Mouse (Mus musculus): ENCODE results near the gene Mta1. TPM values are rescaled to one million over a fixed set of nuclear protein-coding genes. Genes with fewer than 3 reads are reported as not detected.

The Mta1 gene
- total RNA-seq (2021) = 10 to 100 TPM; 73.9 to 84.4 TPM

- DNase-seq (ENCODE audit: extremely low spot score in 1 of 2, low spot score in 1 of 2) = peak; percentile 41 to 56
These were observed at the start of gene Mta1 for GRCm38 (mm10) chr12:113097749-113098281. Mta1 (plus strand) TSS chr12:113098278.

- no peak for DNase-seq (ENCODE audit: extremely low spot score in 1 of 2, low spot score in 1 of 2)
These were observed 48.2 kb upstream of the Mta1 start for GRCm38 (mm10) chr12:113049836-113050235.

GRCm38 (mm10) chr12:113050671-113051070, 47.4 kb upstream of the Mta1 start:
- no peak for DNase-seq (ENCODE audit: extremely low spot score in 1 of 2, low spot score in 1 of 2)

- DNase-seq (ENCODE audit: extremely low spot score in 1 of 2, low spot score in 1 of 2) = no peak
These were observed 46.3 kb upstream of the Mta1 start for GRCm38 (mm10) chr12:113051628-113052403.

GRCm38 (mm10) chr12:113056089-113056488, 42.0 kb upstream of the Mta1 start:
- DNase-seq (ENCODE audit: extremely low spot score in 1 of 2, low spot score in 1 of 2) = no peak

GRCm38 (mm10) chr12:113060178-113060577, 37.9 kb upstream of the Mta1 start:
- DNase-seq (ENCODE audit: extremely low spot score in 1 of 2, low spot score in 1 of 2) = no peak

GRCm38 (mm10) chr12:113061606-113062005, 36.5 kb upstream of the Mta1 start:
- DNase-seq (ENCODE audit: extremely low spot score in 1 of 2, low spot score in 1 of 2) = no peak

GRCm38 (mm10) chr12:113062201-113062600, 35.9 kb upstream of the Mta1 start:
- no peak for DNase-seq (ENCODE audit: extremely low spot score in 1 of 2, low spot score in 1 of 2)

- DNase-seq (ENCODE audit: extremely low spot score in 1 of 2, low spot score in 1 of 2) = no peak
These were observed 34.4 kb upstream of the Mta1 start for GRCm38 (mm10) chr12:113063700-113064099.

- no peak for DNase-seq (ENCODE audit: extremely low spot score in 1 of 2, low spot score in 1 of 2)
These were observed 30.1 kb upstream of the Mta1 start for GRCm38 (mm10) chr12:113068002-113068401.

GRCm38 (mm10) chr12:113069389-113069788, 28.7 kb upstream of the Mta1 start:
- DNase-seq (ENCODE audit: extremely low spot score in 1 of 2, low spot score in 1 of 2) = no peak

- DNase-seq (ENCODE audit: extremely low spot score in 1 of 2, low spot score in 1 of 2) = no peak
These were observed 26.8 kb upstream of the Mta1 start for GRCm38 (mm10) chr12:113071321-113071720.

- no peak for DNase-seq (ENCODE audit: extremely low spot score in 1 of 2, low spot score in 1 of 2)
These were observed 26.3 kb upstream of the Mta1 start for GRCm38 (mm10) chr12:113071827-113072226.

- DNase-seq (ENCODE audit: extremely low spot score in 1 of 2, low spot score in 1 of 2) = peak in 1 of 2 experiments; percentile 31
These were observed 24.4 kb upstream of the Mta1 start for GRCm38 (mm10) chr12:113073420-113074328.

GRCm38 (mm10) chr12:113074329-113075062, 23.6 kb upstream of the Mta1 start, which contains the start of gene Tex22:
Tex22 (plus strand) TSS chr12:113074502.
- DNase-seq (ENCODE audit: extremely low spot score in 1 of 2, low spot score in 1 of 2) = peak; percentile 78 to 79

GRCm38 (mm10) chr12:113075063-113075454, 23.0 kb upstream of the Mta1 start:
- peak; percentile 66 to 88 for DNase-seq (ENCODE audit: extremely low spot score in 1 of 2, low spot score in 1 of 2)

GRCm38 (mm10) chr12:113075486-113075885, 22.6 kb upstream of the Mta1 start:
- DNase-seq (ENCODE audit: extremely low spot score in 1 of 2, low spot score in 1 of 2) = no peak

- no peak for DNase-seq (ENCODE audit: extremely low spot score in 1 of 2, low spot score in 1 of 2)
These were observed 10.8 kb upstream of the Mta1 start for GRCm38 (mm10) chr12:113087276-113087675.

GRCm38 (mm10) chr12:113088026-113088425, 10.1 kb upstream of the Mta1 start:
- DNase-seq (ENCODE audit: extremely low spot score in 1 of 2, low spot score in 1 of 2) = no peak

GRCm38 (mm10) chr12:113089107-113089506, 9.0 kb upstream of the Mta1 start:
- no peak for DNase-seq (ENCODE audit: extremely low spot score in 1 of 2, low spot score in 1 of 2)
